Mouse (Mus musculus): ENCODE data around the gene Syt12.

Syt12 gene

DNA sequence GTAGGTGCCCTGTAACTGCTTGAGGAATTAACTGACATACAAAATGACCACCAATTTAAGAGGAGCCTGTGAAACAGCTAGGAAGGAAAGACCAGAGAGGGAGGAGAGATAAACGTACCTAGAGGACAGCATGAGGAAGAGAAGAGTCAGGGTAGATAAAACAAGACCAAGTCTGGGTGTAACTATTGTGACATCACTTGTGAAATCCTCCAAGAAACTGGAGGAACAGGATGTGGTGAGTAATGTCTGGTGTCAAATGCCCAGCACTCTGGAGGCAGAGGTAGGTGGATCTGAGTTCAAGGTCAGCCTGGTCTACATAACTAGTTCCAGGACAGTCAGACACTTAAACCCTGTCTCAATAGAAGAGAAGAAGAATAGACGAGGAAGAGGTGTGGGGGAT, 68.2 kb downstream of the Syt12 start:
- DNase-seq (ENCODE audit: low read depth, low spot score) = no peak

DNA sequence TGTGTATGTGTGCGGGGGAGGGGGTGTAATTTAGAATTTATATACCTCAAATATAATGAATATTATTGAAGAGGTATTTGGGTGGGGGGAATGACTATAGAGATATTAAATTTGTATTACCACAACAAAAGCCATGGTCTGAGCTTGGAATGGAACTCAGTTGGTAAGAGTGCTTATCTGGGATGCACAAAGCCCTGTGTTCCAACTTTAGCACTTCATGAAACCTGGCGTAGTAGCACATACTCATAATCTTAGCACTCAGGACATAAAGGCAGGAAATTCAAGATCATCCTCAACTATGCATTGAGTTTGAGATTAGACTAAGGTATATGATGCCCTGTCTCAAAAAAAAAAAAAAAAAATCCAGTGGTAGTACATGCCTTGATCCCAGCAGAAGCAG, 72.4 kb downstream of the Syt12 start:
- DNase-seq (ENCODE audit: low read depth, low spot score) = no peak

DNA sequence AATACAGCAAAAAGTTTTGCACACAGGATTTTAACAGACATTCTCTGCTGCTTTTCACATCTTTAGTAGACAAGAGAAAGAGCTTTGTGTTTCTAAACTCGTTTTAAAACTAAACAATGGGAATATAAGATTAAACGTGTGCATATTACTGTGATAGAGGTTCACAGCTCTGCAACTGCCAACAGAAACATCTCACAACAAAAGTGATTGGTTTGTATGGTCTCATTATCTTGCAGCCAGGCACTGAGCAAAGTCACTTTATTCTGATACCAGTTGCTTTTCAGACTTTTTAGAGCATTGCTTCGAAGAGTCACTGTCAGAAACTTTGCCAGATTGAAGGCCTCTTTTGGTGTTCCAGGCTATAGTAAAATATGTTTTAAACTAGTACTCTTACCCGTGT, 78.3 kb downstream of the Syt12 start:
- no peak for DNase-seq (ENCODE audit: low read depth, low spot score)

DNA sequence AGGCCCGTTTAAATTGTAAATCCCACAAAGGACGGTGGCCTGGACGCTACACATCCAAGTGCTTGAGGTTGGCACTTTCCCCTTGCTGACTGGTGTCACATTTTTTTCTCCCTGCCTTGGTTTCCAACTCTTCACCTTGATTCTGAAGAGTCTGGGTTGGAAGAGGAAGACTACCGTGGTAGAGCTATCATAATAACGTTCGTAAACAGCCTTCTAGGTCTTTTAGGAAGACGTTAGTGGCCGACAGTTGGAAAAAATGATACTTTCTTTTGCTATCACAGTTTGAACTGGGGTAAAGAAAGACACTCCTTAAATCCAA, 78.7 kb downstream of the Syt12 start:
- DNase-seq (ENCODE audit: low read depth, low spot score) = no peak

DNA sequence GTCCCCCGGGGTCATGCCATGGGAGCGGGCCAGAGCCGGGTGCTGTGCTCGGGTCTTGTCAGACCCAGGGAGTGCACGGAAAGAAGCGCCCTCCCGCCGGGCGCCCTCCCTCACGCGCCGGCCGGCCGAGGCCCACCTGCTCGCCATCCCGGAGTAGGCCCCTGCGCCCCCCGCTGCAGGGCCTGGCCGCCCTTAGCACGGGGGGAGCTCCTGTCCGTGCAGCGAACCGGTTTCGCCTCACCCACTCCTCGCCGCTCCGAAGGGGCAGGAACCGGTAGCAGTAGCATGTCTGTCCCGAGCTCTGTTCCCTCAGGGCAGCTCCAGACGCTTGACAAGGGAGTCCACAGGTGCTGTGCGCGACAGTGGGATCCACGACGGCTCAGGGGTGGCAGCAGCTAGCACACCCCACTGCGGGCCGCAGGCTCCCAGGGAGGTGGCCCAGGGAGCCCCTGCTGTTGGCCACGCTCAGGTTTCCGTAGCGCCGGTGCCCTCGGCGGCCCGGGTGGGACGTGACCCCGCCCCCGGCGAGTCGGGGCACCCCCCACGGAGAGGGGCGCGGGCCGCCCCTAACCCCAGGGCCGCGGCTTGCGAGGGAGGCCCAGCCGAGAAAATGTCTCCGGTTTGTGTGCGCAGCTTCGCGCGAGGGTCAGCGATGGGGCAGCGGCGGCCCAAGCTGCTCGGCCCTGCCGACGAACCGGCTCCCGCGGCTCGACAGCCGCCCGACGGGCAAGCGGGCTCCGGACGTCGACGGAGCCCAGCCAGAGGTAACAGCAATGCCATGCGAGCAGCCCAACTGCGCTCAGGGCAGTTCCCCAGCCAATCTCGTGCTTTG, 79.2 kb downstream of the Syt12 start, which contains the start of gene Kdm2a:
TSS of gene Kdm2a (minus strand) at position 488 of the 832 bp plus-strand sequence.
- peak; percentile 68 for DNase-seq (ENCODE audit: low read depth, low spot score)

DNA sequence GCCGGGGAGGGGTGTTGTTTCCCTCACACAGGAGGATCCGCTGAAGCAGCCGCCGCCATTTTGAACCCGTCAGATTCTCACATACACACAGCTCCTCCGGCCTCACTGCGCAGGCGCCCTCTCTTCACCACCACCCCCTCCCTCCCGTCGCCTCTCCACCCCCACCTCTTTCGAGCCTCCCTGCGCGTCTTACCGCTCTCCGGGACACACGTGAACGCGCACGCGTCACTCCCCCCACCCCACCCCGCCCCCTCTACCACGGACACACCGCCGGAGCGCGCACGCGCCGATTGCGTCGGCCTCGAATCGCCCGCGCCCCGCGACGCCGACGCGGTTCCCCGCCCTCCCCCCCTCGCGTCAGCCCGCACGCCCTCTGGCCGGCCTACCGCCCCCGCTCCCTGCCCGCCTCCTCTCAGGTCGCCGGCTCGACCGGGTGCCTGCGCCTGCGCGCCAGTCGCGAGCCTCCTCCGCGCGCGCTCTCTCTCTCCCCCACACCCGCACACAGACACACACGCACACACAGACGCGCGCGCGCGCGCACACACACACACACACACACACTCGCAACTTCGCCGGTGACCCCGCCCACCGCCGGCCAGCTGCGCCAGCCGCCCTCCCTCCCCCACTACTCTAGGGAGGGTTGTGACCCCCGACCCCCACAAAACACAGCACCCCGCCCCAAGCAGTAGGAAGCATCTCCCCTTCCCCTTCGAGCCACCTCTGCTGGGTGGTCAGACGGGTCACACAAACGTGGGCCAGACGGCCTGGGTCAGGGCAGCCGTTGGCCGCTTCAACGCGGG, 80.0 kb downstream of the Syt12 start:
- peak; percentile 99 for DNase-seq (ENCODE audit: low read depth, low spot score)

DNA sequence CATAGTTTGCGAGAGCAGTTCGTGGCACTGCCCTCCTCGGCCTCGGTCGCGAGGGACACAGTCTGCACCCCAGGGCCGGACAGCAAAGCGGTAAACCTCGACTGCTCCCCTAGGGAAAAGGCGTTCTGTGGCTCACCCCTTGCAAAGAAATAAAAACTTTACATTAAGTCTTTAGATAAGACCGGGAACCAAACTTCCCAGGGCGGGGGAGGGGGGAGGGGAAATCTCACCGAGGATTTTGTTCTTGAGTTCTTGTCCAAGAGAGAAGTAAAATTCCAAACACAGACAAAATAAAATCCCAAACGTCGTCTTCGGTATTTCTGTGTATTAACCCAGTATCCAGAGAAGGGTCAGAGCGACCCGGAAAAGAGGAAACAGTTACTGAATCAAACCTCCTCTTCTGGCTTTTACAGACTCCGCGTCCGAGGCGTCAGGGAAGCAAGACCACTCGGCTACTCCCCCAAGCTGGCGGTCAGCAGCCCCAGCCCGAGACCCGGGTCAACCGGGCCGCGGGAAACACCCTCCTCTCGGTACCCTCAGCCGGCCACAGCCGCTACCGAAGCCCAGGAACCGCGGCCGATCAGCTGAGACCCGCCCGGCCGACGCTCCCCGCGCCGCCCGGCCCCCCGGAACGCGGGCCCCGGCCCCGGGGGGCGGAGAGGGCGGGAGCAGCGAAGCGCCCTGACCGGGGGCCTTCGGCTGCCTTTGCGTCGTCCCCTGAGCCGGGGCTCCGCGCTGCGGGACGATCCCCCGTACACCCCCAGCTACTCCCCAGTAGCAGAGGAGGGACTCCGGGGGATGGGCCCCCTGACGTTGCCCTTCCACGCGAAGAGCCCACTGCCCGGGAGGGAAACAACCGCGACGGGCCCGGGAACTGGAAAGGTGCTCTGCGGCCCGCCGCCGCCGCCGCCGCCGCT, 80.9 kb downstream of the Syt12 start:
- peak; percentile 24 for DNase-seq (ENCODE audit: low read depth, low spot score)
